Mouse (Mus musculus) cerebellum, adult 2 months (tissue): ENCODE measurements around the gene Myh6.

Experiments used
- CTCF ChIP-seq: fragments of 200-500 bp; IDR thresholded peaks from 2 replicates; pipeline ENCODE4 v1.5.1; 2011; ENCODE audit warnings: low read depth, mild to moderate bottlenecking, control low read depth, low read length, moderate library complexity, borderline replicate concordance; ENCODE audit not compliant: insufficient read depth
- POLR2A ChIP-seq: fragments of 200-500 bp; IDR thresholded peaks from 2 replicates; pipeline ENCODE4 v1.6.1; 2011; ENCODE audit warnings: low read length, control low read depth, borderline replicate concordance; ENCODE audit not compliant: insufficient read depth

GRCm38 (mm10) chr14:54908682-54909081, 58.0 kb downstream of the Myh6 start:
- no peak for TF ChIP-seq CTCF
- TF ChIP-seq POLR2A = no peak
